Mouse (Mus musculus): ENCODE measurements around the gene Zkscan17.
A peak's percentile ranks its signal among the peaks of the same experiment; 100 is the strongest.

Gene Zkscan17

DNA sequence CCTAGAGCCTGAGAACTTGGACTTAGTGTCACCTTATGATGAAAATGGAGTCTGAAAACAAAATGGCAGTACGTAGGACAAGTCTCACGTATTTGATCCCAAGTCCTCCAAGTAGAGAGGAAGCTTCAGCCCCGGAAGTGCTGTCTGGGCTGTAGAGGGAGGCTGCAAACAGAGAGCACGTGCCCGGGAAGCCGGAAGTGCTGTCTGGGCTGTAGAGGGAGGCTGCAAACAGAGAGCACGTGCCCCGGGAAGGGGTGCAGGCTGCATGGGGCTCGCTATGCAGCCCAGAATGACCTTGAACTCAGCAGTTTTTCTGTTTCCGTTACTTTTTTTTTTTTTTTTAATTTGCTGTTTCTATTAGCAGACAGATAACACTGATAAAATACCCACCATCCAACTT is 8.3 kb downstream of the Zkscan17 start:
- no peak for DNase-seq (ENCODE audit: low read depth)

DNA sequence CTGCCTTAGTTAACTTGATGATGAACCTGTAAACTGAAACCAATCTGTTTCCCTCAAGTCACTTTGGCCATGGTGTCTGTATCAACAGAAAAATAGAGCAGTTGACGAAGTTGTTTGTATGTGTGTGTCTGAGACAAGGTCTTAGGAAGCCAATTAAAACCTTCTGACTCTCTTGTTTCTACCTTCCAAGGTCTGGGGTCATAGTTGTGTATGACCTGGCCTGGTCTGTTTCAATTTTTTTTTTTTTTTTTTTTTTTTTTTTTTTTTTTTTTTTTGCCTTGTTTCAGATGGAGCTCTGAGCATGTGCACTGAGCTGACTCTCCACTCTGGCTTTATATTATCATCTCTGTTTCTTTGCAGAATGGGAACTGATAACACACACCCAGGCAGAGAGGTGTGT is 9.1 kb downstream of the Zkscan17 start:
- DNase-seq (ENCODE audit: low read depth): no peak

DNA sequence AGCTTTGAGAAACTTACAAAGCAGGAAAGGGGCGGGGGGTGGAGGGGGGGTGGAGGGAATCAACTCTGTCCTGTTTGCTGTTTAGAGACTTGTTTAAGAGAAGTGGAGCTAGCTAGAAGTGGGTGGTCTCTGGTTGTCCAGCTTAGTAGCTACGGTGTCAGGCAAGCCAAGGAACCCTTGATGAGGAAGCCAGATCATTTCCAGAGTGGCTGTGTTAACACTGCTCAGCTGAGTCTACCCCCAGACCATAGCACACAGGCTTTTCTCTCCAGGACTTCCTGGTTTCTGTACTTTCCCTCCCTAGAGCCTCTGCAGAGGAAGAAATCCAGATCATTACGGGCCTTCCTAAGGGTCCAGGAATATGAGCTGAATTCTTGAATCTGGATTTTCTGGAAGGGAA is 11.8 kb downstream of the Zkscan17 start:
- DNase-seq (ENCODE audit: low read depth): no peak

DNA sequence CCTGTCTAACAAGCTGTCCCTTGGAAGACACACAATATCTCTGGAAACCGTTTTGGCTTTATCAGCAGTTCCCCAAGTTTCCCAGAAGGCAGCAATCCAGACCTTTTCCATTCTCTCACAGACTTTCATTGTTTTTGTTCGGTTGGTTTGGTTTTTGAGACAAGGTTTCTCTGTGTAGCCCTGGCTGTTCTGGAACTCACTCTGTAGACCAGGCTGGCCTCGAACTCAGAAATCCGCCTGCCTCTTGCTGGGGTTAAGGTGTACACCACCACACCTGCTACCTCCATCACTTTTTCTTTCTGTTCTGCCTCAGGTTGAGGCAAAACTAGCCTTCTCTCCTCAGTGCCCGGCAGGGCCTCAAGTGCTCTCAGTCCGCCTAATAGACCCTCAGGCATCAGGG is 12.2 kb downstream of the Zkscan17 start:
- no peak for DNase-seq (ENCODE audit: low read depth)

DNA sequence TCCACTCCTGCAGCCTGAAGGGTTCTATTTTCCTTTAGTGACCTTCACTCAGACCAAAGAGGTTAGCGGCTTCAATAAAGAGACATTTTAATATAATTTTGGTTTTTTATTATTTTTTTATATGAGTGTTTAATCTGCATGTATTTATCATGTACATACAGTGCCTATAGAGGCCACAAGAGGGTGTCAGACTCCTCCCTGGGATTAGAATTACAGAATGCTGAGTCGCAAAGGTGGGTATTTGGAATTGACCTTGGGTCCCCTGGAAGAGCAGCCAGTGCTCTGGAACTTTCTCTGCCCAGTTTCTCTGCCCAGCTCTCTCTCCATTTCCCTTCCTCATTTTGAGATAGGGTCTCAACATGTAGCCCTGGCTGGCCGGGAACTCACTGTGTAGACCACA is 13.0 kb downstream of the Zkscan17 start:
- peak; percentile 23 for DNase-seq (ENCODE audit: low read depth)

DNA sequence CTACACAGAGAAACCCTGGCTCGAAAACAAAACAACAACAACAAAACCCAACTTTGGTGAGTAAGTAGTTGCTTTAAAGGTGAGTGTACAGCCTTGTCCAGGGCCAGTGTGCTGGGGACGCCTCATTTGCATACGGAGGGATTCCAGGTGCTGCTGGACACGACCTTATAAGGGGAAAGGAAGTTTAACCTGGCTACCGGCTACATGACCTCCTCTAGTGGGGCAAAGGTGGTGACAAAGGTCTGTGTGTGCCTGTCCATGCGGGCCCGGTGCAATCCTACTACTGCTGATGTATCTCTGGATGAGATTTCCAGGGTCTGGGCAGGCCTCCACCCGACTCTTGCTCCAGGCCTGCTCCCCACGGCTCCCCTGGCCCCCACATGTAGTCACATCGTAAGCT is 13.8 kb downstream of the Zkscan17 start:
- no peak for DNase-seq (ENCODE audit: low read depth)

DNA sequence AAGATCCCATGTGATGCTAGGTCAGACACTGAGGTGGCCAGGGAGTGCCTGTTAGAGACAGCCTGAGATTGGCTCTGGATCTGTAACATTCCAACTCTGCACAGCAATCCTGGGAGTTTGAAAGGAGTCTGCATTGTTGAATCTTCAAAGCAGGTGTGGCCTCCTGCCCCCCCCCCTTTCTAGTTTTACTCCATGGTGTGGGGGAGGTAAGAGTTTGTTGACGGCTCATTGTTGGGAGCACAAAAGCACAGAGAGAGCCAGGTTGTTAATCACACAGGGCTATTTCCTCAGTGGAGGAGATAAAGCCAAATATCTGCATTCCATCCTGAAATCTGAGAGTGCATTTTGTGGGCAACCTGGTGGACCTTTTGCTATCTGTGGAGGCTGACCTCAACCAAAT is 15.0 kb downstream of the Zkscan17 start:
- DNase-seq (ENCODE audit: low read depth): no peak

DNA sequence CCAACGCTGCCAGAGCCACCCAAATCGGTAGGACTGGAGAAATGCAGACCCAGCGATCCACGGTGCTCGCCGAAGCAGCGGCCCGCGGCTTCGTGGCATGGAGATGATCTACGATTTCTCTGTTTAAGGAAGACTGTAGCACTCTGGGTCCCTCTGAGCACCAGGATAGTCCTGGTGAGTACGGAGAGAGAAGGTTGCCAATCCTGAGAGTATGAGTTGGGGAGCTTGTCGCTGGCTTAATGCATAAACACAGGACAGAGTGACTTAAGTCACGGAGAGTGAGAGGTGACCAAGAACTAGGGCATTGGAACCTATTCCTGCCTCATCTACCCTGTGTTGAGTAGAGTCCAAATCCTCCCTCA is 19.9 kb downstream of the Zkscan17 start:
- no peak for DNase-seq (ENCODE audit: low read depth)

DNA sequence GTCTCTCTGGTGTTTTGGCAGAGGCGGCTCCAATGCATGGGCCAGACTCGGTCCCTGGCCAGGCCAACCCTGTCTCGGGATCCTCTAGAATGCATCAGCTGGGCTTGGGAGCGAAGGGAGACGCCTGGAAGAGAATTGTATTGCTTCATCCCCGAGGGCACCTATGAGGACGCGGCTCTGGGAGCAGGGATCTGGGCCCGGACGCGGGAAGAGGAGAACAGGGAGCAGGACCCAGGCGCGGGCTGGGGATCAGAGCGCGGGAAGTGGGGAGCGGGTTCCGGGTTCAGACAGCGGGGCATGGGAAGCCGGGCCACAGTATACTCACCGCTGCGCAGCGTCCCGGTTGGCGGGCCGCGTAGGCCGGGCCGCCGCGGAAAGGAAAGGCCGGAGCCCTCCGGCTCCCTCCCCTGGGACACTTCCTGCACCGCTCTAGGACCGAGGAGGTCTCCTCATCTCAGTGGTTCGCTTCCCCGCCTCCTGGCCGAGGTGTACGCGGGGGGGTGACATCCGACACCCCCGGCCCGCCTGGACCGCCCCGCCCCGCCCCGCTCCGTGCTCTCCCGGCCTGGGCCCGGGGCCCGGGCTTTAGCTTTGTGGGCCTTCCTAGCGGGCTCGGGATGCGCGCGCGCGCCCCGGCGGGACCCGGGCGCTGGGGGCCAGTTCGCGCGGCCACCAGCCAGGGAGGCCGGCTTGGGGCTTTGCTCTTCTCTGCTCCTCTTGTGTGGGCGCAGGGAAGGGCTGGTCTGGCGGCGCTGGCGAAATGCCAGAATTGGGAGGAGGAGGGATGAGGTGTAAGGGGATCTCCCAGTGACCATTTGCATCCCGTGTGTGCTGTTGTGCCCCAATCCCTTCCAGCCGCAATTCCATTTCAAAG is 20.5 kb downstream of the Zkscan17 start:
- DNase-seq (ENCODE audit: low read depth): peak; percentile 92

DNA sequence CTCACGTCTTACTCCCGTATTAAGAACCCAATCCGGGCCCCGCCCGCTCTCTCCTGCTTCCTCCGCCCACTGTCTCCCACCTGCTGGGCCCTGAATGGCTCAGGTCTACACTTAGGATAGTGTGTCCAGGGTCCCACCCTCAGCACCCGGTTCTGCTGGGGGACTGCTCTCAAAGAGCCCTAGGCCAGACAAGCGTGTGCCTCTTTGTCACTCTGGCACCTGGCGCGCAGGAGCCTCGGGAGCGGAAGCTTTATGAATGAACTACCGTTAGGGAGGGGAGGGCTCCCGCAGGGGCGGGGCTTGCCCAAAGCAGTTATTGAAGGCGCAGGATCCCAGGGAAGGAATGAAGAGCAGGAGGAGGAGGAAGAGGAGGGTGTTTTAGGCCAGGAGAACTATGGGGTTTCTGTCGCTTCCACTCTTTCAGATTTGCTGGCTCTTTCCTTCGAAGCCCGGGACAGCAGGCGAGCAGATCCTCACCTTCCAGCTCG is 21.2 kb downstream of the Zkscan17 start:
- DNase-seq (ENCODE audit: low read depth): peak; percentile 83

DNA sequence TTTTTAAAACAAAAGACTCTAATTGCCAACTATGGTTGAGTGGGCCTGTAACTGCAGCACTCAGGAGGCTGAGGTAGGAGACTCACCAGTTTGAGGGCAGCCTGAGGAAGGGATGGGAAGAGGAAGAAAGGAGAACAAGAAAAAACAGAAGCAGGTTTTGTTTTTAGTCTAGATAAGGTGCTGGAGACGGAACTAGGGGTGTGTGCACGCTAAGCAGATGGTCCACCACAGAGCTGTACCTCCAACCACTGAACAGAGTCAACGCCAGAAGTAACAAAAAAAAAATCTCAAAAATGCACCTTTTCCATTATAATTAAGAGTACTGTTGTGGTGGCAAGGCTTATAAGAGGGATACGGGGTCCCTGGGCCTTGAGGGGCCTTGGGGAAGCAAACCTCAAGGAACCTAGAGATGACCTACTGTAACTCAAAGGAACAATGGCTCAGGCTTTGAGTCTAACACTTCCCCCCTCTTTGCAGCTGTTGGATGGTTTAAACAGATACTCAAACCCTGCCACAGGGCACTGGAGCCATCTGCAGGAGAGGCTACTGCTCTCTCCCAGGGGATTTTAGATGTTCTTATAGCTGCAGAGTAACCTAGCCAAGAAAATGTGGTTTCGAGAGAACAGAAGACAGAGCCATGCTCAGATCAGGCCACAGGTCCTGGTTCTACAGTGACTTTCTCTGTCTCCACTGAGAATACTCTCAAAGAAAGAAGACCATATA is 24.4 kb downstream of the Zkscan17 start:
- DNase-seq (ENCODE audit: low read depth): no peak

DNA sequence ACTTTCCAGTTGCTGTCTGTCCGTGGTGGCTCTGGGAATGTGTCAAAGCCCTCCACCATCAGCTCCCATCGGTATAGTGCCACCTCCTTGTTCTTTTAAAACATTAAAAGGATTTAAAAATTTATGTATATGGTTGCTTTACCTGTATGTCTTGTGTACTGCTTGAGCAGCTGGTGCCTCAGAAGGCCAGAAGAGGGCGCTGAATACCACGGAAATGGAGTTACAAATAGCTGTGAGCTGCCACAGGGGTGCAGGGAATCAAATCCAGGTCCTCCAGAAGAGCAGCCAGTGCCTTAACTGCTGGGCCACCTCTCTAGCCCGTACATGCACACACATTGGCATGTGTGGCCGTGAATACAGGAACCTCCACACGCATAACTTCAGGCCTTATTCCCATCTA is 28.8 kb downstream of the Zkscan17 start:
- DNase-seq (ENCODE audit: low read depth): peak; percentile 32

DNA sequence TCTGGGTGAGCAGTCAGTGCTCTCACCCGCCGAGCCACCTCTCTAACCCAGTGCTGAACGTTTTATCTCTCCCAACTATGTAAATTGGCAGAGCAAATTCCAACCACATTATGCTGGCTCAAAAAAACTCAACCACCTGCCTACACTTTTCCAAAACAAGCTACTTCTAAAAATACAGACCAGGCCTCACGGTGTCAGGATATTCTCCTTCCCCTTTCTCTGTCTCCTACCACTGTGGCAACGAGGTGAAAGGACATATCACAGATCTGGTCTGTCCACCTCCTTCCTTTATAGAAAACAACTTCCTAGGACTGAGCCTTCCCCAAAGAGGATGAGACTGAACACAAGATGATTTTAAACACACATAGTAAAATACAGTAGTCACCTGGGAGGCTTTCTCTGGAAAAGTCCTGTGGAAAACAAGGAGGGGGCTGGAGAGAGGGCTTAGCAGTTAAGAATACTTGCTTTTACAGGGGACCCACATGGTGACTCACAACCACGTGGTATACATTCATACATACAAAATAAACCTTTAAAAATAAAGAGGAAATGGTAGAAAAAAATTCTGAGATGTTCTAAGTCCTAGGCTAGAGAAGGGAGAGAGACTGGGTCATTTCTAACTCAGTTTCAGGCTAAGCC is 29.8 kb downstream of the Zkscan17 start:
- DNase-seq (ENCODE audit: low read depth): peak; percentile 28

DNA sequence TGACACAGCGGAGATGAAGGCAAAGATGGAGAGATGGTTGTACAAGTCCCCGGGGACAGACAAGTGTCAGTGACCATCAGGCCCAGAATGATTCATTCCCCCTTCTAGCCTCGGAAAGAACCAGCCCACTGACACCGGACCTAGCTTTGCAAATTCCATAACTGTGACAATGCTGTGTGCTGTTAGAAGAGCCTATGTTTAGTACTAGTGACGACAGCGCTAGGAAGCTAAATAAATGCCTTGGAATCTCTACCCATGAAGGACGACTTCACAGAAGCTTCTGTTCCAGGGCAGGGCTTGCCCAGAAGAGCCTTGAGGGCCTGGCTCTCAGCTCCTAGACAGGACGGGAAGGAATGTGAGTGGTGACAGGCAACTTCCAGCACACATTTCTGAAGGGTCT is 40.3 kb downstream of the Zkscan17 start:
- DNase-seq (ENCODE audit: low read depth): no peak

DNA sequence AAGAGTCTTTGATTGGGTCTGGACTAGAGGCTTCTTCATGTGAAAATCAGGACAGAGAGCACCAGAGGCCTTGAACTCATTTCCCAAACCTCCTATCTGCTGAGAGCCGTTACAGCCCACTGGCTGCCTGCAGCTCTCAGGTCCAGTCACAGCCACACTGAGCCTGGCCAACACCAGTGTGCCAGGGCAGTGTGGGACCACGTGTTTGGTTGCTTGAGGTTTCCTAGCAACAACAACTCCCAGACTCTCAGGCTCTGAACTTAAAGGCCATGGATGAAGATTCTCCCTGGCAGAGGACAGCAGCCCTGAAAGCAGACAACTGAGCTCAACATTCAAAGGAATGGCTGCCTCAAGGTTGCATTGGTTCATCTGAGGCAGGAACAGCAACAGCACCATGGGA is 40.9 kb downstream of the Zkscan17 start:
- DNase-seq (ENCODE audit: low read depth): no peak

DNA sequence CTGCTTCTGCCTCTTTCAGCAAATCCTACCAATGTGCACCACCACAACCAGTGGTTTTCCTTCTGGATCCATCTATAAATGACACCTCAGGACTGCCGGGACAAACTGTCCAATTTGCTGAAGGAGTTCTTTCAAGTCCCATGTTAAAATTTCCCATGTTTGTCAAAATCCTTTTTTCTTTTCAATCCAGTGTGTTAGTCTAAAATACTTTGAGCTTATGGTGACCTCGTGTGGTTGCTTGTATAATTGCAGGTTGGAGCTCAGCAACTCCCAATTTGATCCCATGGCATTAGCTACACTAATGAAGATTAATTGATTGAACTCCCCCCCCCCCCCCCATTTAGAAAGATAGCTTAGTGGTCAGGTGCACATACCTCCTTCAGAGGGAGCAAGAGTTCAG is 43.3 kb downstream of the Zkscan17 start:
- peak; percentile 69 for DNase-seq (ENCODE audit: low read depth)

DNA sequence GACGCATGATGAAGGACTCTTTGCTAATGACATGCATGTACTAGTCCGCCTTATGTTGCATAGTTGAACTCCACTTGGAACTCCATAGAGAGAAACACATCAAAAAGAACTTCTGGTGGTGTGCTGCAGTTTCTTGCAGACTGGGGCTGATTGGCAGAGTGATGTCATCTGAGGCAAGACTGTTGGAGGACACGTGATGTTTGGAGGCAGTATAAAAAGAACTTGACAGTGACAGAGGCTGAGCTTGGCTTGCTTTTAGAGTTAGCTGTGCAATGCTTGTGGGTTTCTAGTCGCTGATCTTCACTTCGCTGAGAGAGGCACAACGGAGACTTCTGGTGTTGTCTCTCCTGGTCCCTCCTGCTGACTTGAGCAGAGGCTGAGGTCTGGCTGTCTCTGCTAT is 49.3 kb downstream of the Zkscan17 start:
- DNase-seq (ENCODE audit: low read depth): peak; percentile 30

DNA sequence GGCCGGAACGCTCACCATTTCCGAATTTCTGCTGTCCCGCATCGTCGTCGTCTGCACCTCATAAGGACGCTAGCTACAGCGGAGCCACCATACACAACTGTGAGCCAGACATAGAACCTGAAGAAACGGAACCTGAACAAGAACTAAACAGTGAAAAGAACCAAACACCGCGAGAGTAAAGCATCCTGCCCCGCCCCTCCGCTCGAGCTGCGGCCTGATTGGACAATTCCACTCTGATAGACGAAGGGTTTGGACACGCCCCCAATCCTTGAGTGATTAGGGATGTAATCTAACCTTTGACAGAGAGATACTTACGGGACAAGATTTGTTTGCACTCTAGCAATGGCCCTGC is 54.2 kb downstream of the Zkscan17 start, which contains the start of gene Zfp867:
Gene Zfp867, minus strand, starts transcription at position 149 of the 352 bp plus-strand sequence.
- peak; percentile 95 for DNase-seq (ENCODE audit: low read depth)

DNA sequence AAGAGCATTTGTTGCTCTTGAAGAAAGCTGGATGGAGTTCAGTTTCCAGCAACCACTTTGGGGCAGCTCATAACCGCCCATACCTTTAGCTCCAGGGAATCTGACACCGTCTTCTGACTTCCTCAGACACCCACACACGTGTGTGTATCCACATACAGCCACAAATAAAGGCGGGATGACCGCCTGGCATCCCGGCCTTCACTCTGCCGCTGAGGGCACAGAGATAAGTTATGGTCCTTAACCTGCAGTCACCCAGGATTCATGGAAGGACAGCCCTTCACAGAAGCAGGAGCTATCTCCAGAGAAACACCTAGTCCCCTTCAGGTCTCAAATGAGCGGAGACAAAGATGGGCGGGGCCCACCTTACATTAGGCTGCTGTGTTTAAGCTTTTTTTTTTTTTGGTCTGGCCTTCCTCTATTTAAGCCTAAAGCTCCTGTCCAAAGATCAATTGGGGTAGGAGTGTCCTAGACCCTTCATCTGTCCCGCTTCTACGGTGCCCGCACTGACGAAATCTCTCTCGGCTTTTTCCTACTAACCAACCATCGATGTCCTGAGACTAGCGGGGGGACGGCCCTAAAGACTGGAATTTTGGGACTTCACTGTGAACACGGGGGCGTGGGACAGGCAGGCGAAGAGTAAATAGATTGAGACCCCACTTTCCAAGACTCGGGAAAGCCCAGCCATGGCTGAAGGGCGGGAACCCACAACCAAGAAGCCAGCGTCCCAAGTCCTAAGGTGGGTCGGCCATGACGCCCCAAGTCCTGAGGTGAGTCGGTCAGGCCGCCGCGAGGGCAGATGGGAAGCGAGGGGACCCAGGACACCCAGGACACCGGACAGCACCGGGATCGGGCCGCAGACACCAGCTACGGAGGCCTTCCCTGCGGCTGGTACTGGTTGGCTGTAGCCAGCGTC is 54.9 kb downstream of the Zkscan17 start:
- DNase-seq (ENCODE audit: low read depth): peak; percentile 36

DNA sequence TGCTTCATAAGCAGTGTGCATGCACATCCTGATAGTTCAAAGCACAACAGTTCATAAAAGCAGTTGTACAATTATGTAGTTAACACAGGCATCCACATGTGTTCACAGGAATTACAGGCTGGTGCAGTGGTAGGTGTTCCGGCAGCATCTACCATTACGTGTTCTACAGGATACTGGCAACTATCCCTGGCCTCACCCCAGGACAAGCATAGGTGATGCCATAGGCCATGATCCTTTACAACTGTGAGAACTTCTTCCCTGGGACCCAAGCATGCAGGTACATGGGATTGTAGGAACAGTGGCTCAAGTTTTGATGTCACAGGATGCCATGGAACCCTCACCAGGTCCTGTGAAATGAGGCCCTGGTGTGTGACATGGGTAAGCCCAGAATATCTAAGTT is 66.1 kb downstream of the Zkscan17 start:
- no peak for DNase-seq (ENCODE audit: low read depth)

DNA sequence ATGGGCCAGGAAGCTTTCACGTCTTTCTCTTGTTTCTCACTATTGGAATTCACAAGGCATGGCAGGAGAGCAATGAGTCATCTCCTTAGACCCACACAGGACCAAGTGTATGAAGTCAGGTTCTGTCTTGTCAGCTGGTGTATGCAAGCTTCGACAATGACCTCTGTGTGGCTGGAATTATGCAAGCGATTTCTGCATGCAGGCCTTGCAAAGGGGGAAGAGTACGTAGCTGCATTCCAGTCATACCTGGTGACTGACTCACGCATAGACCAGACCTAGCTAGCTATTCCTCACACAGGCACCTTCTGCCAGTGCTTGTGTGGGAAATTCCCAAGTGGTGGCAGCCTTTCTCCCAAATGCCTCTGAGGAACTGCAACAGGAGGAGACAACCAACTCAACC is 67.6 kb downstream of the Zkscan17 start:
- DNase-seq (ENCODE audit: low read depth): peak; percentile 54

DNA sequence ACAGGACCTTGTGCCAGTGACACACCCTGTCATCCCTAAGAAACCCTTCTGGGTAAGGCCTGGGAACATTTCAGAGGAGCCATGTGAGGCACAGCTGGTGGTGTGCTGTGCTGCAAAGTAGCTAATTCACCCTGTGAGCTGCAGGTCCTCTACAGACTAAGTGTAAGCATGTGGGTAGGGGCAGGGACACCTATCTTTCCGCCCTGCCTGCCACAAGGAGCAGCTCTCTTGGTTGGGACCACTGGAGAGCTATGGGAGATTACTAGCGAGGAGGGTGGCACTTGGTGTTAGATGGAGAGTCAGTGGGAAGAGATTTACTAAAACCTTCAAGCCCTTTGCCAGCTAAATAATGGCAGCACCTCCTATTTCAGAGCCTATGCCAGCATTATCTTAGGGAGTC is 69.7 kb downstream of the Zkscan17 start:
- DNase-seq (ENCODE audit: low read depth): no peak
